Mouse (Mus musculus) midbrain, embryonic 11.5 days (tissue): Measurements from ENCODE around the gene Enah. TPM values are rescaled to one million over a fixed set of nuclear protein-coding genes. Genes with fewer than 3 reads are reported as not detected.

Source experiments
- ATAC-seq: fragments of 200-750 bp; cut with Nextera tagmentation; 2 replicates; pipeline ENCODE4 v1.8.0; 2017; ENCODE audit warnings: moderate TSS enrichment, moderate library complexity; ENCODE audit not compliant: low FRiP score
- DNase-seq: peaks from one replicate; pipeline ENCODE4 v3.0.0; 2015; ENCODE audit warnings: low spot score; ENCODE audit errors: missing footprints
- H3K27ac ChIP-seq: fragments of 300-500 bp; sonication (generic); 2 replicates; pipeline ENCODE4 v1.5.1; 2014; ENCODE audit warnings: low read depth, low read length
- H3K27me3 ChIP-seq: fragments of 300-500 bp; sonication (generic); 2 replicates; pipeline ENCODE4 v1.6.1; 2014; ENCODE audit warnings: mild to moderate bottlenecking, low read length, moderate library complexity, mixed read lengths; ENCODE audit not compliant: control insufficient read depth, insufficient read depth
- H3K36me3 ChIP-seq: fragments of 300-500 bp; sonication (generic); 2 replicates; pipeline ENCODE4 v1.6.1; 2014; ENCODE audit warnings: mild to moderate bottlenecking, low read length, moderate library complexity, mixed read lengths; ENCODE audit not compliant: control insufficient read depth, insufficient read depth
- H3K4me1 ChIP-seq: fragments of 300-500 bp; sonication (generic); 2 replicates; pipeline ENCODE4 v1.6.1; 2014; ENCODE audit warnings: low read length; ENCODE audit not compliant: control insufficient read depth, insufficient read depth
- H3K4me2 ChIP-seq: fragments of 300-500 bp; sonication (generic); 2 replicates; pipeline ENCODE4 v1.6.1; 2014; ENCODE audit warnings: mild to moderate bottlenecking, moderate library complexity
- H3K4me3 ChIP-seq: fragments of 300-500 bp; sonication (generic); 2 replicates; pipeline ENCODE4 v1.5.1; 2014; ENCODE audit warnings: low read depth, low read length
- H3K9ac ChIP-seq: fragments of 300-500 bp; sonication (generic); 2 replicates; pipeline ENCODE4 v1.6.1; 2014; ENCODE audit warnings: low read length
- H3K9me3 ChIP-seq: fragments of 300-500 bp; sonication (generic); 2 replicates; pipeline ENCODE4 v1.6.1; 2016; ENCODE audit warnings: low read length; ENCODE audit not compliant: control insufficient read depth
- WGBS: fragments of 180-500 bp; shearing (Covaris S2); extraction: QIAGEN DNeasy Blood & Tissue Kit; methylation state at CpG from one replicate; pipeline ENCODE4 v1.1.7; 2014; 5-methylcytosine and 5-hydroxymethylcytosine counted together
- polyA plus RNA-seq: library from polyadenylated mRNA; unstranded; fragments of >200 nt; fragmentation: Nextera tagmentation; extraction: Ambion mirVana; gene quantifications from 2 replicates; pipeline ENCODE4 v1.2.1, GENCODE M21; 2014

Enah gene
- polyA plus RNA-seq, 1 experiment from 2014 or later, result 28.1 TPM

- DNase-seq, result no peak
- Histone ChIP-seq H3K27me3 (no peaks in the 10 kb centered on the region), H3K4me3 (no peak overlapping the region), H3K9ac (no peak overlapping the region), H3K36me3 (no peaks in the 10 kb centered on the region), H3K9me3 (no peaks in the 10 kb centered on the region), H3K4me1 (no peaks in the 10 kb centered on the region), H3K4me2 (no peak overlapping the region), H3K27ac (no peak overlapping the region)
- ATAC-seq, result no peak
- WGBS, result 90% methylated on average over 6 of the region's 6 CpGs
Measured at GRCm38 (mm10) chr1:182054651-182055050, 34.9 kb upstream of the Enah start.

- no peak overlapping the region for H3K4me3 ChIP-seq
- ATAC-seq (no peak), DNase-seq (no peak)
- no peaks in the 10 kb centered on the region for H3K27me3 ChIP-seq
- WGBS, result 66% methylated on average over 10 of the region's 10 CpGs
- no peaks in the 10 kb centered on the region for H3K4me1 ChIP-seq
- no peak overlapping the region for H3K27ac ChIP-seq
- no peaks in the 10 kb centered on the region for H3K36me3 ChIP-seq
- no peak overlapping the region for H3K4me2 ChIP-seq
- H3K9me3 ChIP-seq, result no peaks in the 10 kb centered on the region
- no peak overlapping the region for H3K9ac ChIP-seq
Measured at GRCm38 (mm10) chr1:182052973-182053372, 33.2 kb upstream of the Enah start.

- H3K9ac ChIP-seq, result no peak overlapping the region
- H3K9me3 ChIP-seq, result no peaks in the 10 kb centered on the region
- no peaks in the 10 kb centered on the region for H3K4me1 ChIP-seq
- H3K27me3 ChIP-seq, result no peaks in the 10 kb centered on the region
- DNase-seq, result no peak
- no peak for ATAC-seq
- no peak overlapping the region for H3K4me2 ChIP-seq
- no peak overlapping the region for H3K4me3 ChIP-seq
- 87% methylated on average over 7 of the region's 7 CpGs for WGBS
- no peaks in the 10 kb centered on the region for H3K36me3 ChIP-seq
- H3K27ac ChIP-seq, result no peak overlapping the region
Measured at GRCm38 (mm10) chr1:182052385-182052784, 32.6 kb upstream of the Enah start.

- no peak for DNase-seq
- H3K27me3 ChIP-seq, result no peaks in the 10 kb centered on the region
- H3K27ac ChIP-seq, result no peak overlapping the region
- H3K36me3 ChIP-seq, result no peaks in the 10 kb centered on the region
- H3K4me3 ChIP-seq, result no peak overlapping the region
- peaks cover 6% of the 10 kb centered on the region; the same call in 1 of the 2 replicates for H3K4me1 ChIP-seq
- H3K4me2 ChIP-seq, result no peak overlapping the region
- no peaks in the 10 kb centered on the region for H3K9me3 ChIP-seq
- WGBS, result 76% methylated on average over 7 of the region's 7 CpGs
- no peak for ATAC-seq
- no peak overlapping the region for H3K9ac ChIP-seq
Measured at GRCm38 (mm10) chr1:182049813-182050212, 30.0 kb upstream of the Enah start.

GRCm38 (mm10) chr1:182048101-182048500 is 28.3 kb upstream of the Enah start:
- WGBS, result 88% methylated on average over 4 of the region's 4 CpGs
- H3K9ac ChIP-seq, result no peak overlapping the region
- no peak overlapping the region for H3K27ac ChIP-seq
- no peaks in the 10 kb centered on the region for H3K36me3 ChIP-seq
- no peaks in the 10 kb centered on the region for H3K27me3 ChIP-seq
- H3K4me2 ChIP-seq, result no peak overlapping the region
- DNase-seq, result no peak
- H3K4me3 ChIP-seq, result no peak overlapping the region
- peaks cover 6% of the 10 kb centered on the region; the same call in 1 of the 2 replicates for H3K4me1 ChIP-seq
- no peak for ATAC-seq
- H3K9me3 ChIP-seq, result no peaks in the 10 kb centered on the region

- Histone ChIP-seq H3K9me3 (no peaks in the 10 kb centered on the region), H3K9ac (no peak overlapping the region), H3K4me2 (no peak overlapping the region), H3K4me1 (peaks cover 6% of the 10 kb centered on the region; the same call in 1 of the 2 replicates), H3K4me3 (no peak overlapping the region), H3K27me3 (no peaks in the 10 kb centered on the region), H3K27ac (no peak overlapping the region), H3K36me3 (no peaks in the 10 kb centered on the region)
- 86% methylated on average over 3 of the region's 3 CpGs for WGBS
- DNase-seq (no peak), ATAC-seq (no peak)
Measured at GRCm38 (mm10) chr1:182047016-182047690, 27.4 kb upstream of the Enah start.

- H3K4me3 ChIP-seq, result no peak overlapping the region
- H3K4me2 ChIP-seq, result no peak overlapping the region
- ATAC-seq, result peak; percentile 50; the same call in 1 of the 2 replicates
- no peak overlapping the region for H3K9ac ChIP-seq
- H3K9me3 ChIP-seq, result no peaks in the 10 kb centered on the region
- H3K27ac ChIP-seq, result 0 out of 2 replicates have a peak overlapping the region, but pooled peaks have one; percentile 2
- H3K36me3 ChIP-seq, result no peaks in the 10 kb centered on the region
- no peaks in the 10 kb centered on the region for H3K27me3 ChIP-seq
- WGBS, result 70% methylated on average over 4 of the region's 4 CpGs
- H3K4me1 ChIP-seq, result peaks cover 6% of the 10 kb centered on the region; the same call in 1 of the 2 replicates
- DNase-seq, result no peak
Measured at GRCm38 (mm10) chr1:182045208-182045607, 25.4 kb upstream of the Enah start.

GRCm38 (mm10) chr1:182040538-182040937 is 20.7 kb upstream of the Enah start:
- 94% methylated on average over 3 of the region's 3 CpGs for WGBS
- no peak overlapping the region for H3K4me3 ChIP-seq
- H3K4me2 ChIP-seq, result no peak overlapping the region
- peaks cover 3% of the 10 kb centered on the region; the same call in 1 of the 2 replicates for H3K4me1 ChIP-seq
- H3K9me3 ChIP-seq, result no peaks in the 10 kb centered on the region
- H3K36me3 ChIP-seq, result no peaks in the 10 kb centered on the region
- no peak for ATAC-seq
- no peaks in the 10 kb centered on the region for H3K27me3 ChIP-seq
- H3K9ac ChIP-seq, result no peak overlapping the region
- no peak overlapping the region for H3K27ac ChIP-seq
- no peak for DNase-seq

- ATAC-seq (no peak), DNase-seq (no peak)
- Histone ChIP-seq H3K9me3 (no peaks in the 10 kb centered on the region), H3K4me2 (no peak overlapping the region), H3K36me3 (no peaks in the 10 kb centered on the region), H3K9ac (no peak overlapping the region), H3K4me1 (no peaks in the 10 kb centered on the region), H3K27ac (no peak overlapping the region), H3K27me3 (no peaks in the 10 kb centered on the region), H3K4me3 (no peak overlapping the region)
Measured at GRCm38 (mm10) chr1:182031757-182032156, 12.0 kb upstream of the Enah start.
